Mouse (Mus musculus): ENCODE measurements around the gene Cfap43. TPM values are rescaled to one million over a fixed set of nuclear protein-coding genes. Genes with fewer than 3 reads are reported as not detected.

Cfap43 gene
- polyA plus RNA-seq, 1 experiment from 2014 or later = 0.97 TPM

DNA sequence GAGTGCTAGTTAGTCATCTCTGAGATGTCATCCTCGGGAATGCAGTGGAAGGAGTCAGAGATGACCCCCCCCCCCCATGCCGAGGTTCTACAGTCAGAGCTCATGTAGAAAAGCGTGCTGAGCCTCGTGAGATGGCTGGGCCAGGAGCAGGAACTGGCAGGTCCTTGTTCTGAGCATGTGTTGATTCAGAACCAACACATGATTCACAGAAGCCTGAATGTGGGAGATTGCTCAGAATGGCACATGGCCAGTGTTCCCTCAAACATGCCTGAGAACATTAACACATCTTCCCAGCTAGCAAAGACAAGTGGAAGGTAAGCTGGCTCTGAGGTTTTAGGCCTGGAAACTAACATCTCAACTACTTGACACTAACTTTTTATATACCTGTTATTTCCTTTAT is 208.7 kb downstream of the Cfap43 start:
- no peaks in the 10 kb centered on the region for H3K36me3 ChIP-seq (ENCODE audit: control insufficient read depth, insufficient read depth, low read length)
- no peaks in the 10 kb centered on the region for H3K27me3 ChIP-seq (ENCODE audit: control insufficient read depth, insufficient read depth, low read length)
- H3K9me3 ChIP-seq (ENCODE audit: control insufficient read depth, low read depth, low read length) = no peaks in the 10 kb centered on the region
- ATAC-seq (ENCODE audit: insufficient number of reproducible peaks, insufficient read depth, low FRiP score, low read depth) = no peak
- no peak overlapping the region for H3K9ac ChIP-seq (replicated peaks; ENCODE audit: low read depth, low read length)
- no peak overlapping the region for H3K4me3 ChIP-seq (ENCODE audit: low read depth, low read length)
- H3K27ac ChIP-seq (ENCODE audit: low read length) = no peak overlapping the region
- 0 out of 2 replicates have a peak, but pooled peaks cover under 1% of the 10 kb centered on the region for H3K4me1 ChIP-seq (ENCODE audit: control insufficient read depth, insufficient read depth, low read length)
- no peak overlapping the region for H3K4me2 ChIP-seq (replicated peaks; ENCODE audit: low read depth, low read length)
- WGBS = 72% methylated on average over 4 of the region's 4 CpGs

DNA sequence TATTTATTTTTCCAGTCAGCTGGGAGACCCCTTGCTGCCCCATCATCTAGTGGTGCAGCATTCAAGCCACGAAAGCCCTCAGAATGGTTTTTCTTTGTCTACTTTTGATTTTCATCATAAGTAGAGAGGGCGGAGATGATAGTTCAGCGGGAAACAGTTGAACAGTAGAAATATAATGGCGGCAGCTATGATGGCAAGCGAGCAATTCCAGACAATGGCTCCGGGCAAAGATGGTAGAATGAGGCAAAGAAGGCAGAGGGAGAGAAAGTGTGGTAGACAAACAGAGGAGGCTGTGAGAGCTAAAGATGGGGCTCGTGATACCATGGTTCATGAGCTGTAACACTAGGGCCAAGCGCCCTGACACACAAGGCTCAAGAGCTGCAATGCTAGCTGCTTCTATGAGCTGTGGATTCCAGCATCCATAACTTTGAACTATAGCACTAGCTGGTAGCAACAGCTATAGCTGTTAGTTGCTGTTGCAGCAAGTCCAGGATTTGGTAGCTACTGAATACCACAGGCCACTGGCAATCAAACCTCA is 213.2 kb downstream of the Cfap43 start:
- Histone ChIP-seq H3K27me3 (ENCODE audit: control insufficient read depth, insufficient read depth, low read length) (no peaks in the 10 kb centered on the region), H3K27ac (ENCODE audit: low read length) (no peak overlapping the region), H3K4me2 (replicated peaks; ENCODE audit: low read depth, low read length) (no peak overlapping the region), H3K4me1 (ENCODE audit: control insufficient read depth, insufficient read depth, low read length) (0 out of 2 replicates have a peak, but pooled peaks cover 5% of the 10 kb centered on the region), H3K9me3 (ENCODE audit: control insufficient read depth, low read depth, low read length) (no peaks in the 10 kb centered on the region), H3K36me3 (ENCODE audit: control insufficient read depth, insufficient read depth, low read length) (no peaks in the 10 kb centered on the region), H3K4me3 (ENCODE audit: low read depth, low read length) (no peak overlapping the region), H3K9ac (replicated peaks; ENCODE audit: low read depth, low read length) (no peak overlapping the region)
- no peak for ATAC-seq (ENCODE audit: insufficient number of reproducible peaks, insufficient read depth, low FRiP score, low read depth)
- WGBS = 87% methylated on average over 8 of the region's 8 CpGs

DNA sequence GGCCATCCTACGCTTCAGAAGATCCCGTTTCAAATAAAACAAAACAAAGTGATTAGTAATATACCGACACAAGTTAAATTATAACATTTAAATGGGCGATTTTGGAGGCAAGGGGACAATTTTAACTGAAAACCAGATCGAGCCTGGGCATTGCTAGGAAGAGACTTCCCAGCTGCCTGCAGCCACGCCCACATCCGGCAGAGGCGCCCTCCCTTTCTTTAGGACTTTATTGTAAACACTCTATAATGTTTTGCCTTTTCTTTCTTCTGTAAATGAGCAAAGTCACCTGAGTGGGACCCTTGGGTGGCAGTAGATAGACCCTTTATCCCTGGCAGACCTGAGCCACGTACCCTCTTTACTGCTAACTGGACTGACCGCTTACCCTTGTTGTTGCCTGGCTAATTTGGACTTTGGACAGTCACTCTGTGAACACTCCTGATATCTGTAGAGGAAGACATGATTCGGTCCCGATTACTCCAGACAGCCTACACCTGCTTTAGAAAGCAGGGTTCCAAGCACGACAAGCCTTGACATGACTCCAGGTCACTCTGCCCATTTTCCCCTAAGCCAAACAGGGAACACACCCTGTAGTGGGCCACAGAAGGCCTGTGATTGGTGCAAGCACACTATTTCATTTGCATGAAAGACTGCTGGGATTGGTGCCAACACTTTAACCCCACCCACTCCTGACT is 213.9 kb downstream of the Cfap43 start:
- no peak for ATAC-seq (ENCODE audit: insufficient number of reproducible peaks, insufficient read depth, low FRiP score, low read depth)
- Histone ChIP-seq H3K36me3 (ENCODE audit: control insufficient read depth, insufficient read depth, low read length) (no peaks in the 10 kb centered on the region), H3K4me3 (ENCODE audit: low read depth, low read length) (no peak overlapping the region), H3K9me3 (ENCODE audit: control insufficient read depth, low read depth, low read length) (no peaks in the 10 kb centered on the region), H3K4me1 (ENCODE audit: control insufficient read depth, insufficient read depth, low read length) (0 out of 2 replicates have a peak, but pooled peaks cover 5% of the 10 kb centered on the region), H3K4me2 (replicated peaks; ENCODE audit: low read depth, low read length) (no peak overlapping the region), H3K27ac (ENCODE audit: low read length) (no peak overlapping the region), H3K9ac (replicated peaks; ENCODE audit: low read depth, low read length) (no peak overlapping the region), H3K27me3 (ENCODE audit: control insufficient read depth, insufficient read depth, low read length) (no peaks in the 10 kb centered on the region)
- 58% methylated on average over 13 of the region's 13 CpGs for WGBS

DNA sequence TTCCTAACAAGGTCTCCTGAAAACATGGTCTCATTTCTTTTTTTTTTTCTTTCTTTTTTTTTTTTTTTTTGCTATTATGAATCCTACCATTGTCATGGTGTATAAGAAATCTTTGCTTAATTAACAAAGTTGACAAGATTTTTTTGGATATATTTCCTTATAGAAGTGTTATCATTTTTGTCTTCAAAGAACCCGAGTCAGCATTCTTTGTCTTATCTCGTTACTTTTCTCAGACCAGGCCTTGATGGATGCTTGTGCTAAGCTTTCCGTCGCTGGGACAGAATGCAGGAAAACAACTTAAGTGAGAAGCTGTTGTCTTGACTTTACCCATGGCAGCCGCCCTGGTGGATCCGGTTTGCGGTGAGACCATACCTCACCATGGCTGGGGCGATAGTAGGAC is 218.6 kb downstream of the Cfap43 start:
- Histone ChIP-seq H3K4me2 (replicated peaks; ENCODE audit: low read depth, low read length) (no peak overlapping the region), H3K9me3 (ENCODE audit: control insufficient read depth, low read depth, low read length) (no peaks in the 10 kb centered on the region), H3K4me1 (ENCODE audit: control insufficient read depth, insufficient read depth, low read length) (0 out of 2 replicates have a peak, but pooled peaks cover 11% of the 10 kb centered on the region), H3K4me3 (ENCODE audit: low read depth, low read length) (no peak overlapping the region), H3K27me3 (ENCODE audit: control insufficient read depth, insufficient read depth, low read length) (no peaks in the 10 kb centered on the region), H3K9ac (replicated peaks; ENCODE audit: low read depth, low read length) (no peak overlapping the region), H3K27ac (ENCODE audit: low read length) (peak overlapping the region; percentile 61; the same call in 1 of the 2 replicates), H3K36me3 (ENCODE audit: control insufficient read depth, insufficient read depth, low read length) (no peaks in the 10 kb centered on the region)
- 76% methylated on average over 8 of the region's 8 CpGs for WGBS
- no peak for ATAC-seq (ENCODE audit: insufficient number of reproducible peaks, insufficient read depth, low FRiP score, low read depth)

DNA sequence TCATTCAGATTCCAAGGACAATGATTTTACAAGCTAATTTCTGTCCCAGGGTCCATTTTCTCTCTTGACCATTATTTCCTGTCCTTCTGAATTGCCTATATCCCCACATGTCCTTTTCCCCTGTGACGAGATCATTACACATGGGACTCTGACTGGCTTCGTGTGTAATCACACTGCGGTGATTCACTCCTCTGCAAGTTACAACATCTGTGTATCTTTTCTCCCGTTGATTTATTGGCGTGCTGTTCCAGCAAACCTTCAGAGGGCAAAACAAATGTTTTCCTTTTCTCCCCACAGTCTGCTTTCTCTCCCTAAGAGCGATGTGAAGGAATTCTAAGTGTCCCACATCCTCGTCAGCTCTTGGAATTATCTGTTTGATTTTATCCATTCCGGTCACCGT is 219.3 kb downstream of the Cfap43 start:
- ATAC-seq (ENCODE audit: insufficient number of reproducible peaks, insufficient read depth, low FRiP score, low read depth) = no peak
- Histone ChIP-seq H3K27ac (ENCODE audit: low read length) (no peak overlapping the region; the same call in 1 of the 2 replicates), H3K4me1 (ENCODE audit: control insufficient read depth, insufficient read depth, low read length) (0 out of 2 replicates have a peak, but pooled peaks cover 6% of the 10 kb centered on the region), H3K4me3 (ENCODE audit: low read depth, low read length) (no peak overlapping the region), H3K27me3 (ENCODE audit: control insufficient read depth, insufficient read depth, low read length) (no peaks in the 10 kb centered on the region), H3K9ac (replicated peaks; ENCODE audit: low read depth, low read length) (no peak overlapping the region), H3K9me3 (ENCODE audit: control insufficient read depth, low read depth, low read length) (no peaks in the 10 kb centered on the region), H3K4me2 (replicated peaks; ENCODE audit: low read depth, low read length) (no peak overlapping the region), H3K36me3 (ENCODE audit: control insufficient read depth, insufficient read depth, low read length) (no peaks in the 10 kb centered on the region)
- WGBS = 34% methylated on average over 9 of the region's 9 CpGs

DNA sequence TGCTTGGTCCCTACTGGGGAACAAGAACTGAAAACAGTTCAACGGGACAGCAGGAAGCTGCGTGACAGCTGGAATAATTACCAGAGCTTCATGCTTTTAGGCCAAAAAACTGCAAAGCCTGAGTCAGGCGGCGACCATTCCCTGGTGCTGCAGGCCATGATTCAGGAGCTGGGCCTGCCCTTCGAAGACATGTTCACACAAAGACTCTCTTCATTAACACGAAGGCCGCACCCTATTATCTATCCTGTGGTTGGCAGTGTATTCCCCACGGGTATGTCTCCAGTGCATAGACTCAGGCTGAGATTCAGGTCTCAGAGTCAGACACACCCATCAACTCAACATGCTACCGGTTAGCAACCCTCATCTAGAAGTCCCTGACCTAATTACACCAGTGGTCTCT is 220.8 kb downstream of the Cfap43 start:
- no peak overlapping the region for H3K4me3 ChIP-seq (ENCODE audit: low read depth, low read length)
- WGBS = 64% methylated on average over 9 of the region's 9 CpGs
- no peak overlapping the region for H3K4me2 ChIP-seq (replicated peaks; ENCODE audit: low read depth, low read length)
- no peaks in the 10 kb centered on the region for H3K27me3 ChIP-seq (ENCODE audit: control insufficient read depth, insufficient read depth, low read length)
- H3K36me3 ChIP-seq (ENCODE audit: control insufficient read depth, insufficient read depth, low read length) = no peaks in the 10 kb centered on the region
- H3K4me1 ChIP-seq (ENCODE audit: control insufficient read depth, insufficient read depth, low read length) = 0 out of 2 replicates have a peak, but pooled peaks cover 6% of the 10 kb centered on the region
- no peak overlapping the region for H3K27ac ChIP-seq (ENCODE audit: low read length)
- H3K9me3 ChIP-seq (ENCODE audit: control insufficient read depth, low read depth, low read length) = no peaks in the 10 kb centered on the region
- H3K9ac ChIP-seq (replicated peaks; ENCODE audit: low read depth, low read length) = no peak overlapping the region
- no peak for ATAC-seq (ENCODE audit: insufficient number of reproducible peaks, insufficient read depth, low FRiP score, low read depth)

DNA sequence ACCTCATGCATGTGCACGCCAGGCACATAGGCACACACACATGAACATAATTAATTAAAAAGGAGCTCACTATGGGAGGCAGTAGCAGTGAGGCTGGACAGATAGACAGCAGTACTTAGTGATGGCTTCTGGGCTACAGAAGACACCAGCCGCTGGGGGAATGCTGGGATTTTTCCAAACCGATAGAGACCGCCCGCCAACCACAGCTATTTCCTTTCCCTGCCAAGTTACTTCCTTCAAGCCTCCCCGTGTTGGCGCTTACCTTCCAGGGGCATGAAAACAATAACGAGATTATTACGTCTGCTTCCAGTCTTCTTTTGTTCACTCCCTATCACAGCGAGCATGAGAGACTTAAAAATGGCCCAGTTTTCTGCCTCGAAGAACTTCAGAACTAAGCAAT is 222.0 kb downstream of the Cfap43 start:
- 90% methylated on average over 11 of the region's 11 CpGs for whole genome bisulfite sequencing
- H3K4me3 ChIP-seq (ENCODE audit: low read depth, low read length) = no peak overlapping the region
- H3K36me3 ChIP-seq (ENCODE audit: control insufficient read depth, insufficient read depth, low read length) = no peaks in the 10 kb centered on the region
- no peak for ATAC-seq (ENCODE audit: insufficient number of reproducible peaks, insufficient read depth, low FRiP score, low read depth)
- no peak overlapping the region for H3K9ac ChIP-seq (replicated peaks; ENCODE audit: low read depth, low read length)
- H3K27ac ChIP-seq (ENCODE audit: low read length) = no peak overlapping the region
- 0 out of 2 replicates have a peak, but pooled peaks cover 6% of the 10 kb centered on the region for H3K4me1 ChIP-seq (ENCODE audit: control insufficient read depth, insufficient read depth, low read length)
- no peaks in the 10 kb centered on the region for H3K27me3 ChIP-seq (ENCODE audit: control insufficient read depth, insufficient read depth, low read length)
- H3K9me3 ChIP-seq (ENCODE audit: control insufficient read depth, low read depth, low read length) = no peaks in the 10 kb centered on the region
- H3K4me2 ChIP-seq (replicated peaks; ENCODE audit: low read depth, low read length) = no peak overlapping the region

DNA sequence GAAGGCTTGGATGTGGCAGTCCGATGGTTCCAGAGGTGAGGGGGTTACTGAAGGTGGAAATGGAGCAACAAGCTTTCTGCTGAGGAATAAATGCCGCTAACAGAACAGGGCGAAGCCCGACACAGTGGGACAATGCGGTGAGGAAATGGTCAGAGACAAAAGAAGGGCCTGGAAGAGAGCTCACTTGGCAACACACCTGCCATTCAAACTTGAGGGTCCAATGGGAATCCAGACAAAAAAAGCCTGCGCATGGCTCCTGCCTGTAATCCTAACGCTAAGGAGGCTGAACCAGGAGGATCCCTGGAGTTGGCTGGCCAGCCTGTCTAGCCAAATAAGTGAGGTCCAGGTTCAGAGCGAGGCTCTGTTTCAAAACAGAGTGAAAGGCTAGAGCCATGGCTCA is 222.7 kb downstream of the Cfap43 start:
- no peak for ATAC-seq (ENCODE audit: insufficient number of reproducible peaks, insufficient read depth, low FRiP score, low read depth)
- WGBS = 92% methylated on average over 8 of the region's 8 CpGs
- Histone ChIP-seq H3K27me3 (ENCODE audit: control insufficient read depth, insufficient read depth, low read length) (no peaks in the 10 kb centered on the region), H3K4me1 (ENCODE audit: control insufficient read depth, insufficient read depth, low read length) (0 out of 2 replicates have a peak, but pooled peaks cover 6% of the 10 kb centered on the region), H3K9me3 (ENCODE audit: control insufficient read depth, low read depth, low read length) (no peaks in the 10 kb centered on the region), H3K9ac (replicated peaks; ENCODE audit: low read depth, low read length) (no peak overlapping the region), H3K4me2 (replicated peaks; ENCODE audit: low read depth, low read length) (no peak overlapping the region), H3K36me3 (ENCODE audit: control insufficient read depth, insufficient read depth, low read length) (no peaks in the 10 kb centered on the region), H3K4me3 (ENCODE audit: low read depth, low read length) (no peak overlapping the region), H3K27ac (ENCODE audit: low read length) (no peak overlapping the region)

Measured in stomach, embryonic 14.5 days (tissue).